Mouse (Mus musculus) adrenal gland, postnatal 10 days (tissue): ENCODE data around the gene Ccdc172. TPM values are rescaled to one million over a fixed set of nuclear protein-coding genes. Genes with fewer than 3 reads are reported as not detected.
A peak's percentile ranks its signal among the peaks of the same experiment; 100 is the strongest.

Experiments used
- DNase-seq: peaks from one replicate; pipeline ENCODE4 v3.0.0; 2021; ENCODE audit warnings: mixed read lengths
- long read RNA-seq, 2 experiments: library from polyadenylated mRNA; stranded (forward); transcript quantifications; one replicate each; pipeline ENCODE4 v2.0.0; 2021
- total RNA-seq, 2 experiments: library from RNA; stranded (reverse); gene quantifications; 2 replicates each; pipeline ENCODE4 v1.2.3; 2021

Gene Ccdc172
- total RNA-seq: not detected
- long read RNA-seq, experiment 1: 0 reads
- long read RNA-seq, experiment 2: 0 reads

DNA sequence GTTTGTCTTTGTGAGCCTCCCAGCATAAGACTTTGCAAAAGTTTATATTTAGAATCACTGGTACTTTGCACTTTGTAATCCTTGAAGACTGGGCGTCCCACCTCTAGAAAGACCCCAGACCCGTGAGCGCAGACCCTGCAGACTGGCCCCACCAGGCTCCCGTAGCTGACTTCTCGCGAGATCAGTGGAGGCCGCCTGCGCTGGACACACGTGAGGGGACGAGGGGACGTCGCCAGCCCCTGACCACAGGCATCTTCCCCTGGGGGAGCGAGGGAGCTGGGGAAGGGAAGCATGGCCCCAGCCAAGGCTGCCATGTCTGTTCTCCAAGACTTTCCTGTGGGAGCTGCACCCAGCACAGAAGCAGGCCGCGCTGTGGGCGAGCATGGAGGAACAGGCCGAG, at the start of gene Ccdc172:
Ccdc172 (plus strand) TSS at position 176 of the 400 bp plus-strand sequence.
- no peak for DNase-seq

- no peak for DNase-seq
Observed at GRCm38 (mm10) chr19:58463755-58464154, 48.0 kb upstream of the Ccdc172 start.

DNA sequence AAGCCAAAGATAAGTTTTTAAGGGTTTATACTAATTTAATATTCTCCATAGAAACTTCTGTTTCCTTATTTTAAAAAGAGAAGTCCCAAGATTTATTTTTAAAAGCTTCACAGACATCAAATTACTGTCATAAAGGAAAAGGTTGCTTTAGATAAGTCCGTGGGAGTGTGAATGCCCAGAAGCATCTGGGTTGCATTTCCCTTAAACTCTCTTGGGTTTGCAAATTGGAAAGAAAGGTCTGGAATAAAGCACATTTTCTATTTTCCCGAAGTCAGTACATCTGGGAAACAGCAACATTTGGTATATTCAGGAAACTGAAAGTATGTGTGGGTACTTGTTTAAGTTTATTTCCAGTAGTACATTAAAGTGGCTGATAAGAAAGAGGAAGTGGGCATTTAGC, 43.5 kb upstream of the Ccdc172 start:
- no peak for DNase-seq

GRCm38 (mm10) chr19:58469421-58469820, 42.4 kb upstream of the Ccdc172 start:
- DNase-seq: peak; percentile 93

DNA sequence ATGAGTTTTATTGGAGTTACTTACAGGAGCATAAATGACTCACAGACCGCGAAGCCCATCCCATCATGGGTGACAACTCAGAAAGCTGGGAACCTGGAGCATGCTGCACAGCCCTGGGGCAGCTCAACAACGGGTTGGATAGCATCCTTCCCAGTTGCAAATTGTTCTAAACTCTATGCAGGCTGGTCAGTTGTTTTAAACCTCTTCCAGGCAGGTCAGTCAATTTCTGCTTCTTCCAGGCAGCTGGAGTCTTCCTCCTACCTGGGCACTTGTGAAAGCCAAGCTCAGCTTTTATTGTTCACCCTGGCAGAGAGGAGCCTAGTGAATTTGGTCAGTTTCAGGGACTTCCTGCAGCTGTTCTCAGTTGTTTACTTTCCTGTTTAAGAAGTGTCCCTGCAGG, 37.5 kb upstream of the Ccdc172 start:
- no peak for DNase-seq

- DNase-seq: no peak
Observed at GRCm38 (mm10) chr19:58482373-58482977, 29.3 kb upstream of the Ccdc172 start.

GRCm38 (mm10) chr19:58486686-58487085, 25.1 kb upstream of the Ccdc172 start:
- no peak for DNase-seq

DNA sequence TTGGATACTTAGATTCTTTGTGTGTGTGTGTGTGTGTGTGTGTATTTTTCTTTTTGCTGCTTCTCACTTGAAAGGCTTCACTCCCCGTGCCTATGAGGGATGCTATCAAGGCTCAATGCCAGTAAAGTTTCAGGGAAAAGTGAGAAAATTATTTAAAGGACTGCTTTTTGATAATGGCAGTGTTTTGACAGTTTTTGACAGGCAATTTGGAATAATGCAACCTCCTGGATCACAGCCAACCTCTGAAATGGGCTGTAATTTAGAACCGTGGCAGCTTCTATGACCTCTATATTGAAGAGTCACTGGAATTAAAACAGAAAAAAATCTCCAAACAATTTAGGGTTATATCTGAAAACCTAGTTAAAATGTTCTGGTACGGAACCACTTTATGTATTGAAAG, 14.7 kb upstream of the Ccdc172 start:
- peak; percentile 34 for DNase-seq

GRCm38 (mm10) chr19:58499420-58499966, 12.3 kb upstream of the Ccdc172 start:
- no peak for DNase-seq

GRCm38 (mm10) chr19:58500049-58500448, 11.7 kb upstream of the Ccdc172 start:
- DNase-seq: no peak

GRCm38 (mm10) chr19:58521696-58522095, 9.9 kb downstream of the Ccdc172 start:
- DNase-seq: no peak

DNA sequence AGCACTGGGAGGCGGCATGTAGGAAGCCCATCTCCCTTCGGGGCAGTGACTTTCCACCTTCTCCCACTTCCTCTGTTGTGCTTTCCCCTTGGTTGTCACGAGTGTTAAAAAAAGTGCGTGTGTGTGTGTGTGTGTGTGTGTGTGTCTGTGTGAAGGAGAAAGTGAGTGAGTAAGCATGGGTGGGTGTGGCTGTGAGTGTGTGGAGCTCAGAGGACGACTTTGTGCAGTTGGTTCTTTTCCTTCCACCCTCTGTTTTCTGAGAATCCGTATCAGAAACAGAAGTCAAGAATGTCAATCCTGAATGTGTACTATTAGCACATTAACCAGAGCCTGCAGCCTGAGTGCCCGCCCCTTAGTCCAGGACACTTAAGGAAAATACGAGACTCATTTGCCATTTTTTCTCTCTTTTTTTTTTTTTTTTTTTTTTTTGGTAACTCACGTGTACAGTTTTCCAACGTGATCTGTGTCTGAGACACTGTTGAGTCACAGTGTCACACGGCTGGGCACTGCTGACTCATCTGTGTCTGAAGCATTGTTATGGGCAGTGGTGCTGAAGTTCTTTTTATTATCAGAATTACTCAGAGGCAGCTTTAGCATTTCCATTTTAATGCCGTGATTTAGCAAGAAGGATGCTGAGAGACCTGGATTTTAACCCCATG, 12.1 kb downstream of the Ccdc172 start:
- peak; percentile 18 for DNase-seq

GRCm38 (mm10) chr19:58525457-58526239, 13.9 kb downstream of the Ccdc172 start:
- no peak for DNase-seq

GRCm38 (mm10) chr19:58533077-58533476, 21.3 kb downstream of the Ccdc172 start:
- DNase-seq: no peak

DNA sequence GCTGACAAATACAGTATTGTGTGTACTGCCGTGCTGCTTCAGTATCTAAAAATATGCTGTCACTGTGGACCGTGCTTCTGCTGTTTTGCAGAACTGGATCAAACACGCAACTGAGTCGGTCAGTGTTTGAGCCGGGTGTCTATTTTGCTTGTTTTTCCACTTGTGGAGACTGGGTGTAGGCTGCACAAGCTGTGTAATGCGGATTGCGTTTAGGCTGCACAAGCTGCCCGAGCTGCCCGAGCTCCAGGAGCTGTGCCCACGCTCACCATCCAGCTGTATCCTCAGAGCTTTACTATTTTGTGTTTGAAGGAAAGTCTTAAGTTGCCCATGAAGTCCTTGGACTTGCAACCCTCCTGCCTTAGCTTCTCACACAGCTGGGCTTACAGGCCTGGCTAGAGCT, 24.9 kb downstream of the Ccdc172 start:
- no peak for DNase-seq

GRCm38 (mm10) chr19:58540396-58540795, 28.6 kb downstream of the Ccdc172 start:
- DNase-seq: no peak

- no peak for DNase-seq
Observed at GRCm38 (mm10) chr19:58548367-58548766, 36.6 kb downstream of the Ccdc172 start.

GRCm38 (mm10) chr19:58550489-58550888, 38.7 kb downstream of the Ccdc172 start:
- no peak for DNase-seq

DNA sequence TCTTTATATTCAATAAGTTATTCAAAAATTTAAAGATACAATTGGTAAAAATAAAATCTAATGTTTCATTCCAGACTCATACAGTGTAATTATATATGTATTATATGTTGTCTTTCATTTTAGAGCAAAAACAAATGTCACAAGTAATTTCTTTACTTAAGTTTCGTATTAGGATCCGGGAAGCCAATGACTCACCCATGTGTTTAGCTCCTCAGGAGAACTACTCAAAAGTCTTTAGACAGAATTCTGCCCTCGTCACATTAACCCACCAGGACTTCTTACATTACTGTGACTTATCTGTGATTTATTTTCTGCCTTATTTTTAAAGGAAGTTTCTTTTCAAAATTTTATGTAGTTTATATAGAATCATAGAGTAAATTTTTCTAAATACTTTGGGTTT, 39.1 kb downstream of the Ccdc172 start:
- DNase-seq: no peak

GRCm38 (mm10) chr19:58554974-58555373, 43.2 kb downstream of the Ccdc172 start:
- DNase-seq: no peak

- peak; percentile 56 for DNase-seq
Observed at GRCm38 (mm10) chr19:58558352-58558751, 46.6 kb downstream of the Ccdc172 start.

DNA sequence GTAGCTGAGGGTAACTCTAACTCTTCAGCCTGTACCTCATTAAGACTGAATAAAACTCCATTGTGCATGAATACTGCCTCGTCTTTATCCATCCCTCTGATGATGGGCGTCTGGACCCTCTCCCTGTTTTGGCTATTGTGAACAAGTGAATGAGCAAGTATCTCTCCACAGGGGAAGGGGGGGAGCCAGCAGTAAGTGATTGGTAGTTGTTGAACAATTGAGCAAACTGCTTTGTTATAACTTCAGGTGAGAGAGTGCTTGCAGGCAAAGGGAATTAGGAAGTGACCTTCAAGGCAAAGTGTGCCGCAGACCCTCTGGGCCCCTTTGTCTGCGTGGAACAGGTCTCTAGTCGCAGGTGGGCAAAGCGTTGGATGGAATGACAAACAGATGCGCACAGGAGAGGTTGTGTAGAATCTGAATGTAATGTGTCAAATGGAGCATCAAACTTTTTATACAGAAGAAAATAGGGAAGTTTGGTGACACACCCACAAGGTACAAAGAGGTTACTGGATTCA, 50.6 kb downstream of the Ccdc172 start:
- DNase-seq: no peak

- no peak for DNase-seq
Observed at GRCm38 (mm10) chr19:58571566-58571965, 59.8 kb downstream of the Ccdc172 start.
